7 mouse cellular contexts compared by ENCODE assay signal in the genomic region with DNA sequence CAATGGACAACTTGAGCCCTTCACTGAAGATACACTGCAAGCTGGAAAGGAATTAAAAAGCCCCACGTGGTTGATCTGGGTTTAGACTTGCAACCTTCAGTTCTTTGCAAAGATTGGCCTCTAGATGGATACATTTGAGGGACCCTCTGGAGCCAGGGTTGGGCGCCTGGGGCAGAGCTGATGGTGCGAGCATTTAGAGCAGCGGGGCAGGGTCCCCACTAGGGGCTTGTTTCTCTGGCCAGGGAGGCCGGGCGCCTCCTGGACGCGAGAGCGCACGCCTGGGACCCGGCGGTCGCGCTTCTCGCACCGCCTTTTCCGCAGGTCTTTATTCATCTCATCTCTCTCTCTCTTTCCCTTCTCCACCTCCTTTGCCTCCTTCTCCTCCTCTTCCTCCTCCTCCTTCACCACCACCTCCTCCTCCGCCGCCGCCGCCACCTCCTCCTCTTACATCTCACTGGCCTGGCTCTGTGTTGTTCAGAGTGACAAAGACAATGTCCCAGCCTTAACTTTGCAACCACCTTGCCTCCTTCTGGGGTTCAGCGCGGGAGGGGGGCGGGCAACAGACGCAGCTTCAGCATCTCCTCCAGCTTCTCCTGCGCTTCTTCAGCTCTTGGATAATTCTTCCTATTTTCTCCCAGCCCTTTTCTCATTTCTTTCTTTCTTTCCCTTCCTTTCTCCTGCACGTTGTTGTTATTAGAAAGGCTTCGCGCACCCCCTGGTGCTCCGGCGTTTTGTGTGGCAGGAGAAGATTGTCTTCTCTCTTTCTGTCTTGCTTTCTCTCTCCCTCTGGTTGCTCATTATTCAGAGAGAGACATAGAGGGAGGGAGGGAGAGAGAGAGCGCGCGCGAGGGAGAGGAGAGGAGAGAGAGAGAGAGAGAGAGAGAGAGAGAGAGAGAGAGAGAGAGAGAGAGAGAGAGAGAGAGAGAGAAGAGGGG. TPM values are rescaled to one million over a fixed set of nuclear protein-coding genes. Genes with fewer than 3 reads are reported as not detected.
A peak's percentile ranks its signal among the peaks of the same experiment; 100 is the strongest.
DNase-seq lines count a peak whose midpoint lies in the region; ATAC-seq and TF ChIP-seq lines count a peak whose summit lies in the region.

No protein-coding gene starts in this region.

- no peak for TF ChIP-seq CTCF in E14TG2a.4 (conservative IDR thresholded peaks at IDR 0.05; ENCODE audit: low read length)
- peak; percentile 31 for TF ChIP-seq CTCF in cortical plate, adult 2 months (IDR thresholded peaks at IDR 0.05; ENCODE audit: extremely low read depth, insufficient read depth, low read length)
- no peak for TF ChIP-seq CTCF in testis, adult 2 months (IDR thresholded peaks at IDR 0.05; ENCODE audit: control insufficient read depth, insufficient read depth, insufficient replicate concordance, low read depth, low read length)

- H3K4me2 ChIP-seq in heart, embryonic 14.5 days (ENCODE audit: low read length), result peak overlapping the region; percentile 85

- H3K36me3 ChIP-seq in E14TG2a.4 (ENCODE audit: insufficient read depth, low read length), result peaks cover 12% of the 10 kb centered on the region; the same call in 1 of the 2 replicates
- H3K36me3 ChIP-seq in heart, embryonic 14.5 days (ENCODE audit: control insufficient read depth, insufficient read depth, low read length), result no peaks in the 10 kb centered on the region
- peaks cover 9% of the 10 kb centered on the region; the same call in 1 of the 2 replicates for H3K36me3 ChIP-seq in midbrain, embryonic 10.5 days
- no peaks in the 10 kb centered on the region for H3K36me3 ChIP-seq in testis, adult 2 months (ENCODE audit: control insufficient read depth, insufficient read depth, low read length)

- H3K9me3 ChIP-seq in E14TG2a.4 (ENCODE audit: low read length), result no peaks in the 10 kb centered on the region
- no peaks in the 10 kb centered on the region for H3K9me3 ChIP-seq in heart, embryonic 14.5 days (ENCODE audit: control insufficient read depth, low read length)
- no peaks in the 10 kb centered on the region for H3K9me3 ChIP-seq in midbrain, embryonic 10.5 days (replicated peaks)

- H3K27ac ChIP-seq in cortical plate, adult 2 months (ENCODE audit: insufficient read depth, low read length), result peak overlapping the region; percentile 97
- H3K27ac ChIP-seq in heart, embryonic 14.5 days (replicated peaks in 1 of 2; ENCODE audit: control insufficient read depth in 1 of 2, insufficient read depth in 1 of 2, low read depth in 2 of 2, low read length in 2 of 2), result peak overlapping the region; percentile 77 to 81
- H3K27ac ChIP-seq in midbrain, embryonic 10.5 days (replicated peaks), result peak overlapping the region; percentile 99
- no peak overlapping the region for H3K27ac ChIP-seq in testis, adult 2 months (ENCODE audit: control insufficient read depth, insufficient read depth, low read depth, low read length)

- no peak for ATAC-seq in heart, embryonic 14.5 days (ENCODE audit: insufficient number of reproducible peaks, insufficient read depth, low FRiP score, low read depth)

- H3K9ac ChIP-seq in heart, embryonic 14.5 days (ENCODE audit: low read length), result peak overlapping the region; percentile 80

- TF ChIP-seq POLR2A in cortical plate, adult 2 months (IDR thresholded peaks at IDR 0.05; ENCODE audit: extremely low read depth, insufficient read depth, low read length), result 0 out of 2 replicates have a peak, but pooled peaks have one; percentile 9
- TF ChIP-seq POLR2A in testis, adult 2 months (IDR thresholded peaks at IDR 0.05; ENCODE audit: control insufficient read depth, low read depth, low read length), result no peak

- no peaks in the 10 kb centered on the region for H3K27me3 ChIP-seq in E14TG2a.4 (ENCODE audit: insufficient read depth, low read length)
- no peaks in the 10 kb centered on the region for H3K27me3 ChIP-seq in heart, embryonic 14.5 days (ENCODE audit: control insufficient read depth, insufficient read depth, low read length)
- H3K27me3 ChIP-seq in midbrain, embryonic 10.5 days (ENCODE audit: low read depth, poor library complexity, severe bottlenecking), result no peaks in the 10 kb centered on the region
- peaks cover 2% of the 10 kb centered on the region for H3K27me3 ChIP-seq in testis, adult 2 months (ENCODE audit: control insufficient read depth, insufficient read depth, low read length)

- H3K4me3 ChIP-seq in E14TG2a.4 (replicated peaks; ENCODE audit: low read length), result peak overlapping the region; percentile 87
- peak overlapping the region; percentile 82 for H3K4me3 ChIP-seq in cortical plate, adult 2 months (ENCODE audit: insufficient read depth, low read length)
- H3K4me3 ChIP-seq in heart, embryonic 14.5 days (ENCODE audit: control insufficient read depth in 1 of 2, insufficient read depth in 1 of 2, low read depth in 1 of 2, low read length in 2 of 2), result peak overlapping the region; percentile 72 to 74
- H3K4me3 ChIP-seq in midbrain, embryonic 10.5 days, result peak overlapping the region; percentile 77
- H3K4me3 ChIP-seq in testis, adult 2 months (ENCODE audit: control insufficient read depth, low read depth, low read length), result peak overlapping the region; percentile 77

- 0% methylated on average over 32 of the region's 35 CpGs for WGBS in heart, embryonic 14.5 days
- under 1% methylated on average over 31 of the region's 35 CpGs for WGBS in midbrain, embryonic 10.5 days

- DNase-seq in 3T3-L1 (ENCODE audit: low read depth, low spot score), result peak; percentile 84
- peak; percentile 50 for DNase-seq in kidney, postnatal 14 days
- peak; percentile 82 for DNase-seq in midbrain, embryonic 10.5 days (ENCODE audit: low spot score)

- H3K4me1 ChIP-seq in E14TG2a.4 (replicated peaks; ENCODE audit: low read depth, low read length), result peaks cover 39% of the 10 kb centered on the region
- H3K4me1 ChIP-seq in cortical plate, adult 2 months (ENCODE audit: control insufficient read depth, insufficient read depth, low read length), result peaks cover 5% of the 10 kb centered on the region
- peaks cover 4 to 19% of the 10 kb centered on the region in 2 experiments; a peak in 3 of 4 replicates for H3K4me1 ChIP-seq in heart, embryonic 14.5 days (ENCODE audit: control insufficient read depth in 2 of 2, insufficient read depth in 2 of 2, low read length in 2 of 2)
- H3K4me1 ChIP-seq in midbrain, embryonic 10.5 days, result peaks cover 34% of the 10 kb centered on the region
- H3K4me1 ChIP-seq in testis, adult 2 months (ENCODE audit: control insufficient read depth, insufficient read depth, low read length), result peaks cover 17% of the 10 kb centered on the region; the same call in 1 of the 2 replicates

RNA-seq across cellular contexts. Expression of a gene that starts 2.5 kb away (rescaled TPM):
- 16.0 and 16.6 TPM in 2 replicates for polyA plus RNA-seq in cortical plate, adult 2 months (2012; rRNA removed)
- polyA plus RNA-seq in heart, embryonic 14.5 days (2014; fragmentation: Nextera tagmentation; extraction: Ambion mirVana), result 1.7 and 3.7 TPM in 2 replicates
- polyA plus RNA-seq in midbrain, embryonic 10.5 days (2016; fragmentation: Nextera tagmentation; extraction: Ambion mirVana), result 13.9 and 15.7 TPM in 2 replicates
- 5.2 and 5.7 TPM in 2 replicates for polyA plus RNA-seq in testis, adult 2 months (2012; rRNA removed)
